Mouse (Mus musculus): Measurements from ENCODE around the gene Ssr2.

GRCm38 (mm10) chr3:88535527-88535926 lies 40.1 kb upstream of the Ssr2 start:
- TF ChIP-seq POLR2A (IDR thresholded peaks at IDR 0.05; ENCODE audit: extremely low read depth, insufficient read depth, low read length) (no peak), CTCF (IDR thresholded peaks at IDR 0.05; ENCODE audit: low read depth, low read length) (no peak)

Measured in liver, adult 2 months (tissue).